Mouse (Mus musculus) layer of hippocampus, postnatal 14 days (tissue): ENCODE data around the gene Ccdc136. TPM values are rescaled to one million over a fixed set of nuclear protein-coding genes. Genes with fewer than 3 reads are reported as not detected.
"Not testable (repeated sequence)": the region's sequence is repeated elsewhere in the genome, so short reads cannot be mapped to it uniquely, and the experiment has no call there.

Experiments
- DNase-seq, 2 experiments: peaks; one replicate each; pipeline ENCODE4 v3.0.0; 2021 to 2022; ENCODE audit warnings: low spot score in 2 of 2, mixed read lengths in 1 of 2
- total RNA-seq, 2 experiments: library from RNA; stranded (reverse); gene quantifications; 2 replicates each; pipeline ENCODE4 v1.2.3; 2021

The Ccdc136 gene
- total RNA-seq, 2 experiments from 2014 or later: 60.0 to 66.7 TPM

DNA sequence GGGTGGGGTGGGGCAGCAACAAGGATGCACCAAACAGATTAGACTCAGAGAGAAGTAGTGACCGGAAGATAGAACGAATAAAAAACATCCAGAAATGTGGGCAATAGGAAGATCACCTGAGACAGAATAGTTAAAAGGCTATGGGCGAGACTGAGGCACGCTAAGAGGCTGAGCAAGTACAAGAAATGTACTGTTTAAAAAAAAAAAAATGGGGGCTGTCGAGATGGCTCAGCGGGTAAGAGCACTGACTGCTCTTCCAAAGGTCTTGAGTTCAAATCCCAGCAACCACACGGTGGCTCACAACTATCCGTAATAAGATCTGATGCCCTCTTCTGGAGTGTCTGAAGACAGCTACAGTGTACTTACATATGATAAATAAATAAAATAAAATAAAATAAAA, 4.9 kb upstream of the Ccdc136 start:
- not testable (repeated sequence) for DNase-seq

GRCm38 (mm10) chr6:29391802-29392201, 4.3 kb upstream of the Ccdc136 start:
- peak in 1 of 2 experiments; percentile 42 for DNase-seq

- no peak for DNase-seq
These were observed 1.8 kb upstream of the Ccdc136 start for GRCm38 (mm10) chr6:29394286-29394685.

DNA sequence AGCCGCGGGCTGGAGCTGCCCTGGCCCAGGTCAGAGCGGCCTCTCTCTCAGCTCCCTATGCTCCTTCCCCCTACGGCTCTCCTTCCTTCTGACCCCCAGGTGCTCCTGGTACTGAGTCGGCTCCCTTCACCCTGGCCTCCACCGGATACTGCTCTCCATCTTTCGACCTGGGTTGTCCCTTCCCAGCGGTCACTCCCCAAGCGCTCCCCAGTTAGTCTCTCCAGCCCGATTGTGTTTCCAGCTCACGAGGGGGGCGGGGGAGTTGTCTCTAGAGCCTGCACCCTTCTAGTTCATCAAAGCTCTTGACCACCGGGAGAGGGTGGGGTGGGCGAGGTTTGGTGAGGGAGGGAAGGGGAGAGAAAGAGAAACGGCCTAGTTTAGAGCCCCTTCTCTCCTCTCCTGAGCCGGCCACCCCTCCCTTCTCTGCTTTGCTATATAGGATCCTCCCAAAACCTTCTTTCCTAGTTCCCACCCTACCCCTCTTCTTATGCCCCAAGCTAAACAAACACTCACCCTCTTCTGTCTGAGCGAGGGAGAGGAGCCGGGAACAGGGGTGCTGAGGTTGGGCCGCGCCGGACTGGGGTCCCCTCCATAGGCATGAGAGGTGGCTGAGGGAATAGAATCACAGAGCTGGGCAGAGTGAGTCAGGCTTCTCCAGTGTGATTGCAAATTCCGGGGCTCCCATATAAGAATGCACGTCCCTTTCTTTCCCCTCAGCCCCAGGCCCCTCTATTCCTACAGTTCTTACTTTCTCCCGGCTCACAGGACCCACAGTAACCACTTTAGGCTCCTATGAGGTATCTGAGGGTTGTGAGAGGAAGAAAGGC, 818 bp downstream of the Ccdc136 start:
- DNase-seq: no peak

- peak; percentile 57 to 67 for DNase-seq
These were observed 1.5 kb downstream of the Ccdc136 start for GRCm38 (mm10) chr6:29397575-29397974.

DNA sequence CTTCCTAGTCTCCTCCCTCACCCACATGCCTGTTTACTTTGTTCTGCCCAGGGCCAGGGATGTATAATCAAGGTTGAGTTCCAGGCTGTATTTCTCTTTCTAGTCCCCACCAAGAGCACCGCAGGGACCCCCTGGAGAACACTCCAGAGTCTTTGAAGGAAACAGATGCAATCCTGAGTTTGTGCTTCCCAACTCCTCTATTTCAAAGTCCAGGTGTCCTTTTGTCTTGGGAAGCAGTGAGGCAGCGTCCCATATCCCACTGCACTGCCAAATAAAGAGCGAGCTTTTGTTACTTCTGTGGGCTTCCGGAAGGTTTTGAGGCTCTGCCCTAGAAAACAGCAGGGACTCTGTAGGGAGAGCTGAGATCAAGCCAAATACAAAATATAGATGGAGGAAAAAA, 3.7 kb downstream of the Ccdc136 start:
- no peak for DNase-seq

DNA sequence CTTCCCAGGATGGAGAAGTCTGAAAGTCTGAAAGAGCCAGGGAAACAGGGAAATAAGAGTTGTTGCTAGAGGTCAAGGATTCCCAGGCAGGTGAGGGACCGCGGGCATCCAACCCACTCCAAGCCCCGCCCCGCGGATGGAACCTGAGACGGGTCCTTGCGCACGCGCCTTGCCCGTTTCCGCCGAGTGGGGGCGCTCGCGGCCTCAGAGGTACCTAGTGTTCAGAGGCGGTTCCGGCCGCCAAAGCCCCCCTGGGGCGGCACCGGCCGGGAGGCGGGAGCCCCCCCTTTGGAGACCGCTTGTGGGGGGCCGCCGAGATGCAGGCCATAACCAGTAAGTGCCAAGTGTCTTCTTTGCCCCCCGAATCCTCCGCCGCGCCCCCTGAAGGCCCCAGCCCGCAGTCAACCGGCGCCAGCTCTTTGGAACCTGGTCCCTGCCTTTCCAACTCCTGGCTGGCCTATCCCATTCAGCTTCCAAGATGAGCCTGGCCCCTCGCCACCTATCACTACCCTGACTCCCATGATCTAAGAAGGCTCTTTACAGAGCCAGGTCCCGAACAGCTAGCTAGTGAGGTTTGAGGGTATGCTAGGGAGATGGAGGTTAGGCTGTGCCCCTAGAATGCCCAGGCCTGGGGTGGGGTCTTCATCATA, 6.7 kb downstream of the Ccdc136 start:
- DNase-seq: no peak

DNA sequence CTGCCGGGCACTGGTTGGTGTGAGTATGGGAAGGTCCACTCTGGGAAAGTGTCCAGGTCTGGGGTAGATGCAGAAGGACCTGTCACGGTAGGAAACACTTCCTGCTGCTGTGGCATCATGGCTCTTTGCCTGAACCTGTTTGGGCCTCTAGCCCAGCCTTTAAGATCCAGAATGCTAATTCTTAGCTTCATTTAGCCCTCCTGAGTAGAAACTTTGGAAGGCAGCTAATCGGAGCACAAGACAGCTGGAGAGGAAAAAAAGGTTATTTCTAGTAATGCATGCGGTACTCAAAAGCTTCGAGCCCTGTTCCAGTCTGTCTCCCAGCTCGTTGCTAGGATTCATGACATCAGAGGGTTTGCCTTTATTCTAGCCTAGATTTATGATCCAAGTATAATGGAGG, 10.3 kb downstream of the Ccdc136 start:
- DNase-seq: no peak

DNA sequence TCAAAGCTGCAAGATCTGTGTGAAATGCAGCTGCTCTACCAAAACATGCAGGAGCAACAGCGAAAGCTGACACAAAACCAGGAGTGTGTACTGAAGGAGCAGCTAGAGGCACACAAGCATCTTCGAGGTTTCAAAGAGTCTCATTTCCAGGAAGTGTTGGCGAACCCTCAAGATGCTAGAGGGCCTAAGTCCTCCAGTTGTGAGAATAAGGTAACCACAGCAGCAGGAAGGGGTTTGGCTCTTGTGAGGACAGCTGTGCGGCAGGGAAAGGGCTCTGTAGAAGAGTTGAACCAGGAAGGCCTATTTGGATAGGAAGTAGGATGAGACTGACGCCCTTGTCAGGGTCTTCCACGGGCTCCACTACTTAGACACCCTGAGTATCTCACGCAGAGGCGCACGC, 19.3 kb downstream of the Ccdc136 start:
- DNase-seq: no peak

DNA sequence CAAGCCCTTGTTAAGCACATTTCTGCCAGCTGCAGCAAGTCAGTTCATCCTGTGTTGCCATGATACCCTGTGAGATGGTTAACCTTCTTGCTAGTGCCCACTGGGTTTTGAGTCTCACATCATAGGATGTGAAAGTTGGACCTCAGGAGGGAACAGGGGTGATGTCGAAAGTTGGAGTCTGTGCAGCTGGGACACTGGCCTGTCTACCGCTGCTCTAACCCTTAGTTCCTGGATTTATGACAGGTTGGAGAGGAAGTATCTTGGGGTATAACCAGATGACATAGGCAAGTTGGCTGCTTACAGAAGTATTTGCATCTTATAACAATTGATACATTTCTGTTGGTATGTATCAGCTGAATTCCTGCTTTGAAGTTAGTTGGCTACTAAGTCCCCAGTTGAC, 24.5 kb downstream of the Ccdc136 start:
- DNase-seq: no peak

- peak in 1 of 2 experiments; percentile 25 for DNase-seq
These were observed 29.0 kb downstream of the Ccdc136 start for GRCm38 (mm10) chr6:29425118-29425517.

- DNase-seq: no peak
These were observed 30.2 kb downstream of the Ccdc136 start for GRCm38 (mm10) chr6:29426331-29426730.

DNA sequence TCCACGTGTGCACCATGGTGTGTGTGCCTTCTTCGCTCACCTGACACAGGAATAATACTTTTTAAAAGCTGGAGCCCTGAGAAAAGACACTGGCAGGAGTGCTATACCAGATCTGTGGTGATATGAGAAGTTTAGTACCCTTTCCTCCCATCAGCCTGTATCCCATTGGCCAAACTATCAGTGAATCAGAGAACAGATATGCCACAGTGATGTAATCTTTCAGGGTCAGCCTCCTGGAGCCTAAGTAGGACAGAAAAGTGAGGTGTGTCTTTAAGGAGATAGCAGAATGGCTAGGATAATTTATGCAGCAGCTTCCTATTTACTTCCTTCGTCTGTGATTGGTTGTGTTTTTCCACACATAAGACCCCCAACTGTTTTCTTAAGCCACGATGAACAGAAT, 32.1 kb downstream of the Ccdc136 start:
- no peak for DNase-seq

- no peak for DNase-seq
These were observed 34.7 kb downstream of the Ccdc136 start for GRCm38 (mm10) chr6:29430681-29431420.

- no peak for DNase-seq
These were observed 35.4 kb downstream of the Ccdc136 start for GRCm38 (mm10) chr6:29431473-29431872.

- DNase-seq: no peak
These were observed 36.0 kb downstream of the Ccdc136 start for GRCm38 (mm10) chr6:29432156-29432555.

- no peak for DNase-seq
These were observed 36.5 kb downstream of the Ccdc136 start for GRCm38 (mm10) chr6:29432676-29433037.

DNA sequence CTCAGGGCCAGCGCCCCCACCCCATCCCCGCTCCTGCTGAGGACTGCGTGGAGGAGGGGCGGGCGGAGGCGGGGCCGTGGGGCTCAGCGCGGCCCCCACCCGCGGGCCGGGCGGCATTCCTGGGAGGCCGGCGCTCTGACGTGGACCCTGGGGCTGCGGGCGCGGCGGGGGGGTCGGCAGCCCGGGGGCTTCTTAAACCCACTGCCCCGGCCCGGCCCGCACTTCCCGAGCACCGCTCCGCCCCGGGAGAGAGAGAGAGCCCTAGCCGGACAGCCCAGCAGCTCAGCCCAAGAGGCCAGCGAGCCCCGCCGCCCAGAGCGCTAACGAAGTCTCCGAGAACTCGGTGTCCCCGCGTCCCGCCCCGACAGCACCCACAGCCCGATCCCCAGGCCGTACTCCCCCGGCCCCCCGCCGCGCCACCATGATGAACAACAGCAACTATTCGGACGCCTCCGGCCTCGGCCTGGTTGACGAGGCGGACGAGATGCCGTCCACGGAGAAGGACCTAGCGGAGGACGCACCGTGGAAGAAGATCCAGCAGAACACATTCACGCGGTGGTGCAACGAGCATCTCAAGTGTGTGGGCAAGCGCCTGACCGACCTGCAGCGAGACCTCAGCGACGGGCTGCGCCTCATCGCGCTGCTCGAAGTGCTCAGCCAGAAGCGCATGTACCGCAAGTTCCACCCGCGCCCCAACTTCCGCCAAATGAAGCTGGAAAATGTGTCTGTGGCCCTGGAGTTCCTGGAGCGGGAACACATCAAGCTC, 37.1 kb downstream of the Ccdc136 start, which contains the start of gene Flnc:
Flnc (plus strand) TSS at position 219 of the 766 bp plus-strand sequence.
- DNase-seq: no peak

- DNase-seq: no peak
These were observed 38.0 kb downstream of the Ccdc136 start for GRCm38 (mm10) chr6:29433804-29434795.
